Mouse (Mus musculus) megakaryocyte, adult 5-6 weeks (primary cell): ENCODE measurements around the gene Ssbp3. TPM values are rescaled to one million over a fixed set of nuclear protein-coding genes. Genes with fewer than 3 reads are reported as not detected.

Experiments
- ATAC-seq: 2 replicates; pipeline ENCODE4 v1.8.0; 2016; ENCODE audit warnings: mild to moderate bottlenecking, inconsistent platforms; ENCODE audit not compliant: poor library complexity, severe bottlenecking
- total RNA-seq, 2 experiments: library from RNA; stranded (forward) in 1 of 2; stranded (reverse) in 1 of 2; fragments of 153-499, 151-499 nt in 1 of 2; fragments of 221-1000, 200-1000 nt in 1 of 2; gene quantifications; 2 replicates each; pipeline versions ENCODE4 v1.2.3 to v1.2.4; 2015 to 2017

The Ssbp3 gene
- total RNA-seq (2015) (26.2 and 27.6 TPM in 2 replicates), total RNA-seq (2017) (21.6 and 23.9 TPM in 2 replicates)

DNA sequence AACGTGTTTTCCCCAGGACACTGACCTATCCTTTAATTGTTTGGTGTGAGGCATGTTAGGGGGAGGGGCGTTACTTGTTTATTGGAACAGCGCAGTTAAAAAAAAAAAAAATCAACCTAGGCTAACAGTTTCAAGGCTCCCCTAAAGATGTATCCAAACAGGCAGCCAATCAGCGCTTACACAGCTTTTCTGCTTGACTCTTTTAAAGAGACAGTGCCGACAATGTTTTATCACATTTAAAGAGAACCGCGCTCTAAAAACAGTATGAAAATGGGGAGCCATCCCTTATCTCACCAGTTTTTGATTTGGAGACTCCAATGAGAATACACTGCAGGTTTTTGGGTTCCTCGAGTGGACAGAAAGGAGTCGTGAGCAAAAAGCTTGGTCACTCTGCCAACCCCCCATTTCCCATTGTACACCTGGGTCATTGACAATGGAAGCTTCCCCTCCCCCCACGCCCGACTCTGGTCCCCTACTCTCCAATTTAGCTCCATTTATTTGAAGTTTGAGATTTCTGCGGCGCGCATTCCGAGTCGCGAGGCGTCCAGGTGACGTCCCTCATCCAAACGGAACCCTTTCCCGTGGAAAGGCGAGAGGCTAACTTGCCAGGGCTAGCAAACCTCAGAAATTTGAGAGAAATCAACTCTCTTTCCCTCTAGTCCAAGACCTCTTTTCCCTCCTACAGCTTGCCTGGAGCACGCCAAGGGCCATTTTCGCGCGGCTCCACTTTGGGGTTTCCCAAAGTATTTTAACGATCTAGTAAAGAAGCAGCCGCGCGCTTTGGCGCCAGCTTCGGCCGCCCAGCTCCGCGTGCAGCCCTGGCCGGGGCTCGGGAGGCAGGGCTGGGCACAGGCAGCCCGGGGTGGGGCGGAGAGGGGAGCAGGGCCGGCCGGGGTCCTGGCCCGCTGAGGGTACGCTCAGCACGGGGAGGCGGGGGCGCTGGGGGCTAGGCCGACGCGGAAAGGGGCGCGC is at the start of gene Ssbp3:
TSS of gene Ssbp3 (plus strand) at position 501 of the 972 bp plus-strand sequence.
- peak; percentile 50 for ATAC-seq

DNA sequence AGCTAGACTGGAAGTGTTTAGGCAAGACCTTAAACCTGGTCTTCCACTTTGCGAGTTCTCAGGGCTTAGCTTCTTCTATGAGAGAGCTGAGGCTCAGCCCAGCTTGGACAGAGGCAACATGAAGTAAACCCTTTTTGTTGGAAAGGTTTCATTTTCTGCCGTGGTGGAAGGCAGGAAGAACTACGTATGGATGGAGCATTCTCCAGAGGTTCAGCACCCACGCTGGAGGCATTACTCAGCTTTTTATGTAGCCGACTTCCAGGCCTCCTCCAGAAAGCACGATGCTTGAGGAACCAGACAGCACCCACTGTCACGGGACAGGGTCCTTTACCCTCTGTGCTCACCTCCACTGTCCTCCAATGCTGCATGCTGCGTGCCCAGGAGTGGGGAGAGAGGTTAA is 48.6 kb upstream of the Ssbp3 start:
- ATAC-seq, result no peak

DNA sequence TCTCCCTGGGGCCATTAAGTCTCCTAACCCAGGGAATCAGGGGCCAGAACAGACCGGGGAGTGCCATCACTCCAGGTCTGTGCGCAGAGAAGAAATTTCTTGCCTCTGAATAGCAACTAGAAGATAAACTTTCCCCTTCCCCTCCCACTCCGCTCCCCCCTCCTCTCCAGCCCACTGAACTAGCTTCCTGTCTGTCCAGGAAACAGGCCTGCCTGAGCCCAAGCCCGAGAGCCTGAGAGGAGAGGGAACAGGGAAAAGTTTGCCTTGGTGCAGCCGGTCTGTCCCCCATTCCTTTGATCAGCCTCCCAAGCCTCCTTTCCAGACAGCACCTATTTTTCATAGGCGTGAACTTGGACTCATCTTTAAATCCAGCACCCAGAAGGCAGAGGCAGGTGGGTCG is 48.2 kb upstream of the Ssbp3 start:
- ATAC-seq, result no peak

DNA sequence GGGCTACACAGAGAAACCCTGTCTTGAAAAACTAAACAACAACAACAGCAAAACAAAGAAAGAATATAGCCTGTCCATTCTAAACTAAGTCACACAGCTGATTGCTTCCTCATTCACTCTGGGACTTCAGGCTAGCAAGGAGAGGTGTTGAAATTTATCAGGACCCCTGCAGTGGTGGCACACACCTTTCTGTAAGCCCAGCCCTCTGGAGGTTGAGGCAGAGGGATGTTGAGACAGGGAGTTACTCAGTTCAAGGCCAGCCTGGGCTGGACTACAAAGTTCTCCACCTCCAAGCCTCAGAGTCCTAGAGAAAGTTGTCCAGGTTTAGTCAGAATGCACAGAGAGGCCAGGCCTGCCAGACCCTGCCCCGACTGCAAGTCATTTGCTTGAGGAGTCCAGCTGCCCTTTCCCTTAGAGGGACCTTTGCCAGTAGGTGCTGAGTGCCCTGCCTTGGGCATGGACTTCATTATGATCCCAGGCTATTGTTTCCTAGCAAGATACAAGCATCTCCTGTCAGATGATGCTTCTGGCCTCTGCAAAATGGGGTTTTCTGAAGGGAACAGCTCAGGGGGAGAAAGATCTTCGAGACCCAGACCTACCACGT is 47.6 kb upstream of the Ssbp3 start:
- no peak for ATAC-seq

DNA sequence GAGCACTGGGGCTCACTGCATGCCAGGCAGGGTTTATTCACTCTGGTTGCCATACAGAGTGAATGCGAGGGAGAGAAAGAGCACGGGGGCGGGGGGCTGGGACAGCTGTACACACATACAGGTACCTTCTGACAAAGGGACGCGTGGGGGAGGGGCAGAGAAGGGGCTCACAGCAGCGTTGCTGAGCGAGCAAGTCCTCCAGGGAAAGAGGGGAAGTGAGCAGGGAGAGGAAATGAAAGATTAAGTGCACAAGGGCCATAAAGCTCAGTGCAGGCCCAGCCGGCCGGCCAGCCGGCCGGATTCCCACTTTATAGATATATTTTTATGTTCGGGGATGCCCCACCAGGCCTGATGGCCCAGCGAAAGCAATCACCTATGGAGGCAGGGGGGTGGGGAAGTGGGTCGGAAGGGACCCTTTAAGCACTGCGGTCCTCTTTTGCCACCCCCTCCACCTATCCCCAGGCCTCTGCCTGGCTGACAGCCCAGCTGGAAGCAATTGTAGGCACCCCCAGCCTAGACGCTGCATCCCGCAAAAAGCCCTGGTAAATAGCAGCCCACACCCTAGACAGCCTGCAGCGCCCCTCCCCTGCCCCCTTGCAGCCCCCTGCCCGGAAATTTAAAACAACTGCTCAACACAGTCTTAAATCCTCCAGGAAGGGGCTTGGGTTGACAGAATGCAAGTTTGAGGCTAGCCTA is 44.9 kb upstream of the Ssbp3 start:
- peak; percentile 36 for ATAC-seq

DNA sequence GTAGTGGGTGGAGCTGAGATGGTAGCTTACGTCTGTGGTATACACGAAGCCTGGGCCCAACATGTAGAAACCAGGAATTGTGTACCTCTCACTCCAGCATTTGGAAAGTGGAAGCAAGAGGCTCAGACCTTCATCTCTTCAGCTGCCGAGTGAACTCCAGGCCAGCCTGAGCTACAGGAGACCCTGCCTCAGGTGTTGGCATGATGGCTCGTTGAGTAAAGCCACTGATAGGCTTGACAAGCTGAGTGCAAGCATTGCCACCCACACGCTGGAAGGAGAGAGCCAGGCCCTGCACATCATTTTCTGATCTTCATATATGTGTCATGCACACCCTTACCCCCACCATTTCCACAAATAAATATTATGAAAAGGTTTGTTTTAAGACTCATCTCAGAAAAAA is 44.1 kb upstream of the Ssbp3 start:
- ATAC-seq, result no peak

DNA sequence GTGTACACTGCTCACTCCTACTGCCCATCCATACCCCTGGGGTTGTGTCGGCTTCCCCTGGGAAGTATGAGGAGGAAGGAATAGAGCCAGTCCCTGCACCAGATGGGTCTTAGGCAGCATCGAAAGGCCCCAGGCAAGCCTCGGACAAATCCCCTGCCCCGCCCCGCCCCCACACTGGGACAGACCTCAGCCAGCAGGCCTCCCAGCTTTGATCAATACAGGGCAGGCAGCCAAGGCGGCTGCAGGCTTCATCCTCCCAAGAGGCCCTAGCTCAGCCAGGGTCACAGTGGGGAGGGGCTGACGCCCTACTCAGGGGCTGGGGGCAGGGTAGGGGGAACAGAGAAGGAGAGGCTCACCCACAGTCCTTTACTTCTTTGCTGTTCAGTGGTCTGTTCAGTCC is 43.7 kb upstream of the Ssbp3 start:
- no peak for ATAC-seq

DNA sequence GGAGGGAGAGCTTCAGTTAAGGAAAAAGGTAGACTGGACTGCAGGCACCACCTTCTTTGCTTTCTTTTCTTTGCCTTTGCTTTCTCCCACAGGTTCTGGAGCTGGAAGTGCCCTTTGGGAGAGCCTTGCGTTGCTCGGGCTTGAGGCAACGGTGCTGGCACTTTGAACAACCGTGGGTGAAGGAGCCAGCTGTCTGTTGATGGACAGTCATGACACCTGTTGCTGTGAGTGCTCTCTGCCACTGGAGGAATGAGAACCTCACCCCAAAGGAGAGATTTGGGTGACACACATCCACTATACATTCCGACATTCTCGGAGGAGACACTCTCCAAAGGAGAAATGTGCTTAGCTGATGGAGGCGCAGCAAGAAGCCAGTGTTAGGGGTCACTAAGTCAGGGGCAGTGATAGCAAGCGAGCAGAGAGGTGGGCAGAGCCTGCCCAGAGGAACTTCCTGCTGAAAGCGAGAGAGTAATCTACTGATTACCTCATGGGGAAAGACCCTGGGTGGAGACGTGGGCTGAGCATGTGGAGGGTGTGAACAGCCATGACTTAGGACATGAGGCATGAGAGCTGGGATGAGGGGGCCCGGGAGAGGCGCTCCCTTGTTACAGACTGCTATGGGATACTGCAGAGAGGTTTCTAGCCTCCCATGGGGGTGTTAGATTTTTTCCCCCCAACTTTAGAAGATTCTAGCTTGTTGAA is 41.6 kb upstream of the Ssbp3 start:
- ATAC-seq, result peak; percentile 19; the same call in 1 of the 2 replicates

DNA sequence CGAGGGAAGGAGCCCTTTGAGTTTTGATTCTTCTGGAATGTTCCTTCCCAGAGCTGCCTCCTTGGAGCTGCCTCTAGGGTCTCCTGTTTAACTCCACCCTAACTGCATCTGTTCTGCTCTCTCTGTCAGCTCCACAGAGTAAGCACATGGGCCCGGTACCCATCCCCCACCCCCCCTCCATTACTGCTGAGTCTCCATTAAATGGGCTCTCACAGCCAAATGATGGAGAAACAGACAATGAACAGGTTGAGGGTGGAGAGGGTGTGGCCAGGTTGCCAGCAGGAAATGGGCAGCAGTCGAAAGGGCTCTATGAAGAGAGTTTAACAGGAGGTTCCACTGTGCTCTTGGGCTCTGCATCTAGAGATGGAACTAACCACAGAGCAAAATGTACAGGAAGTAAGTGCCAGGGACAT is 41.0 kb upstream of the Ssbp3 start:
- ATAC-seq, result peak; percentile 33; the same call in 1 of the 2 replicates

DNA sequence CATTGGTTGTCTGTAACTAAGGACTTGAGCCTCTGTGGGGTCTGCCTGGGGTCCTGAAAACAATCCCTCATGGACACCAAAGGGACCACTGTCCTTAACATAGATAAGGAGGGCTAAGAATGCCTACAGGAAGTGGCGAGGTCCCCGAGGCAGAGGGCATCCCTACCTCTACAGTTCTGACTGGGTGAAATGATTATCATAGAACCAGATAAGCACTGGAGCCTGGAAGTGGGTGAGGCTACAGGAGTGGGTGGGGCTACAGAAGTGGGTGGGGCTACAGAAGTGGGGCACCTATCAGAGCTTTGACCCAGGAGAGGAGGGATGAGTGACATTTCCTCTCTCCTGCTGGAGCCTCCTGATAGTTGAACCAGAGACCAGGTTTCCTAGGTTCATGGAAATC is 39.9 kb upstream of the Ssbp3 start:
- peak; percentile 40; the same call in 1 of the 2 replicates for ATAC-seq

DNA sequence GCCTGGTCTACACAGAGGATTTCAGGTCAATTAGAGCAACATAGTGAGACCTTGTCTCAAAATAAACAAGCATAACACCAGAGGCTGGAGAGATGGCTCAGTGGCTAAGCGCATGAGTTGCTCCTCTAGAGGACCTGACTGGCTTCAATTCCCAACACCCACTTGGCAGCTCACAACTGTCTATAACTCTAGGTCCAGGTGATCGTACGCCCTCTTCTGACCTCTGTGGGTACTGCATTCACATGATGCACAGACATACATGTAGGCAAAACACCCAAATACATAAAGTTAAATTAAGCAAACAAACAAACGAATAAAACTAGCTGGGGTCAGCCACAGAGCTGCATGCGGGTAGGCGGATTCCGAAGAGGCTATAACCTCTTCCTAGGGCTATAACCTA is 36.0 kb upstream of the Ssbp3 start:
- ATAC-seq, result no peak

DNA sequence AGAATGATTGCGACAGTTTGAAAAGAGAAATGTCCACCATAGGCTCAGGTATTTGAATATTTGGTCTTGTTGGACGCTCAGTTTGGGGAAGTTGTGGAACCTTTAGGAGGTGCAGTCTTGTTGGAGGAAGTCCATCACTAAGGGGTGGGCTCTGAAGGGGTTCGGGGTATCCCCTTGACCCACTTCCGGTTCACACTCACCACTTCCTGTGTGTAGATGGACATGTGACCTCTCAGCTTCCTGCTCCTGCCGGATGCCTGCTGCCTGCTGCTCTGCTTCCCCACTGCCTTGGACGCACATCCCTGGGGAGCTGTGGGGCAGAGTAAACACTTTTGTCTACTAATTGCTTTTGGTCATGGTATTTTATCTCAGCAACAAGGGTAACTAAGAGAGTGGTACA is 29.4 kb upstream of the Ssbp3 start:
- ATAC-seq, result peak; percentile 82

DNA sequence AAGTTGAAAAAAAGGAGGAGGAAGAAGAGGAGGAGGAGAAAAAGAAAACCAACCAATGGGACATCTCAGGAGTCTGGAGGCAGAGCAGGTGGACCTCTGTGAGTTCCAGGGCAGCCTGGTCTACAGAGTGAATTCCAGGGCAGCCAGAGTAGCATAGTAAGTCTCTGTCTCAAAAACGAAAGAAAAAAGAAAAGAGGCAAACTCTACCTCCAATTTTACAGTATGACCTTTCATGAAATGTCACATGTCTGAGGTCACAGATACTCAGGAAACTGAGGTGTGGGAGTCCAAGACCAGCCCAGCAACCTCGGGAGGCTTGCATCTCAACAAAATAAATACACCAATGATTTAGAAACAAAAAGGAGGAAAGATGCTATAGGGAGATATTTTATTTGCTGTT is 27.4 kb upstream of the Ssbp3 start:
- ATAC-seq, result no peak

DNA sequence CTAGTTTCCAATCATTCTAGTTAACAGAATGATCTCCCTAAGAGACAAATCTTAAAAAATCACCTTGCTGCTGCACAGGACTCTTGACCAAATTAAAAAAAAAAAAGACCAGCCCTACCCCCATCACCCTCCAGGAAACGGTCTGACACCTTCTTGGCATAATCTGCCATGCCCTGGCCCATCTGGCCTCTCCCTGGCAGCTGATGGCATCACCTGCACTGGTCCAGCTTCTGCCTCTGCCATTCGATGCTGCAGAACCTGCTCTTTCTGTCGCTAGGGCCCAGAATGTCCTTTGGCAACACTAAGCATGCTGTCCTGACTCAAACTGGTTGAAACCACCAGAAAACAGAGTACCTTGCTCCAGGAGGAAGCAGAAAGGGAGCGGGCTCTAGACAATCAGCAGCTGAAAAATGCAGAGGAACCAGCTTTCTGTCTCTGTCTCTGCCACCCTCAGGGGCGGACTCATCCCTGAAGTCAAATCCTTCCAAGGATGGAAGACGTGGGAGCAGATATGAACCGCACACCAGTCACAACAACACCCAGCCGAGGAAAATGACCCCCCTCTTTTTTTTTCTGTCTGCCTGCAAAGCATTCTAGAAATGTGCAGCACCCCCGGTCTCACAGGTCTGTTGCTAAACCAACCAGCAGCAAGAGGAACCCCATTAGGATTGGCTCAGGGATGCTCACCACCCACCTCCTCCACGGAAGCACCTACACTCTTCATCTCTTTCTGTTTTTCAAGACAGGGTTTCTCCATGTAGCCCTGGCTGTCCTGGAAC is 24.0 kb upstream of the Ssbp3 start:
- ATAC-seq, result no peak

DNA sequence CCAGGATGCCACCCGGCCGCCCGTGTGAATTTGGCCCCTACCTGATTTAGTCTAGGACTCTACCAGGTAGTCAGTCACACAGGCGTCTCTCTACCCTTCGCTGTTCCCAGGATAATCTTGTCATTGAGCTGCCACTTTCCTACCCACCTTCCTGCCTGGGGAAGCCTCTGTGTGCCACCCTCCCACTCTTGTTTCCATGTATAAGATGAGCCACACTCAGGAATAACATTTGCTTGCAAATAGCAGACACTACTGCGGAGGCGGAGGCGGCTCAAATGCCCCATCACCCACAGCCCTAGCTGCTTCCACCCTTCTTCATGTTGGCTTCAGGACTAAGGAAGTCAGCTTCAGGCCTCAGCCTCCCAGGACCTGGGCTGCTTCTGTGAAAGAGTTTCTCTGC is 14.4 kb upstream of the Ssbp3 start:
- ATAC-seq, result no peak

DNA sequence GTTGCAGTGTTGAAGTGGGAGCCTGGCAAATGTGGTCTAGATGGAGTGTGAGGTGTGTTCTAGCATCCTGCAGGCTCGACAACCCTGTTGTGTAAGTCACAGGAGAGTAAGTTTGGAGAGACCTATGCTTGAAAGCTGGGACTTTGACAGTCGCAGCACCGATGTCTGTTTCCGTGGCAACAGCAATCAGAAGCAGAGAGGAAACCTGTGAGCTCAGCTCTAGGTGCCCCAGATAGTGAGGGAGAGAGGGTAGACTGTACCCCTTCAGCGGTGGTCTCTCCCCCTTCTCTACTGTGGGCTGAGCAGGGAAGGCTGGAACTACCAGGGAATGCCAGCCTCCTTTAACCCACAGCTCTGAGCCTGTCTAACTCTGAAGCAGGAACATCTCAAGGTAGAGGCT is 11.6 kb upstream of the Ssbp3 start:
- ATAC-seq, result no peak

DNA sequence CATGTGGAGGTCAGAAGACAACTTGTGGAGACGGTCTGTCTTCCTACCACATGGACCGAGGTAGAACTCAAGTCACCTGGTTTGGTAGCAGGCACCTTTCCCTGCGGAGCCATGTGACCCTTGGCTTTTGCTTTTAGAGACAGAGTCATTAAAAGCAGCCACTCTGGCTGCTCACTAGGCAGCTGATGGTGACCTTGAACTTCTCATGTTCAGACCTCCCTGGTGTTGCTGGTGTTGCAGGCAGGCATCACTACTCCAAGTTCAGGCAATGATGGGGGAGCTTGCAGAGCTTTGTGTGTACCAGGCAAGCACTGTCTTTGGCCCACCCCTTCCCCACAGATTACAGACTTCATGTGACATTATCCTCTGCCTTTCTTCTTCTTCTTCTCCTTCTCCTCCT is 11.0 kb upstream of the Ssbp3 start:
- ATAC-seq, result no peak

DNA sequence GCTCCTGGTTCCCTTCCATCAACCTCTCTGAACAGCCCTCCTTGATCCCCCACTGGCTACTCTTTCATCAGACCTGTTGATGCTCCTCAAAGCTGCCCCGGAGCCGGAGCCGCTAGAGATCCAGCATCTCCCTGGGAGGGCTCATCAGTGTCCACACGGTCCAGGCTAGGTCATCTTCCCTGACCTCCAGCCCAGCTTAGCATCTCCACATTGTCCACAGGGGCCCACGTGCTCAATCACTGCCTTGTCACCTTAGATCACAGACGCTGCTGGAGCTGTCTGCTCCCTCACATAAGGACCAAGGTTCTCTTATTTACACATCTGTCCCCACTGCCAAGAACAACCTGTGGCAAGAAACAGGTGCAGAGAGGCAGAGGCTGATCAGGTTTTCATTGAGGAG is 9.8 kb upstream of the Ssbp3 start:
- ATAC-seq, result no peak

DNA sequence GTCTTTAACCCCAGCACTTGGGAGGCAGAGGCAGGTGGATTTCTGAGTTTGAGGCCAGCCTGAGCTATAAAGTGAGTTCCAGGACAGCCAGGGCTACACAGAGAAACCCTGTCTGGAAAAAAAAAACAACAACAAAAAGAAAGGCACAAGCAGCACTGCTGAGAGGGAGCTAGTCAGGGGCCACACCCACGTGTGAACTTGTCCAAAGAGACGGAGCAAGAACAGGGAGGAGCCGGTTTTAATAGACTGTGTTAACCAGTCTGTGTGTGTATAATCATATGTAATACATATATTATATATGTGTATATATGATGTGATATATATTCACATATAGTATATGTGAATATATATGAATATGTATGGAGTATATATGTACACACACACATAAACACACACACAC is 8.9 kb upstream of the Ssbp3 start:
- no peak for ATAC-seq

DNA sequence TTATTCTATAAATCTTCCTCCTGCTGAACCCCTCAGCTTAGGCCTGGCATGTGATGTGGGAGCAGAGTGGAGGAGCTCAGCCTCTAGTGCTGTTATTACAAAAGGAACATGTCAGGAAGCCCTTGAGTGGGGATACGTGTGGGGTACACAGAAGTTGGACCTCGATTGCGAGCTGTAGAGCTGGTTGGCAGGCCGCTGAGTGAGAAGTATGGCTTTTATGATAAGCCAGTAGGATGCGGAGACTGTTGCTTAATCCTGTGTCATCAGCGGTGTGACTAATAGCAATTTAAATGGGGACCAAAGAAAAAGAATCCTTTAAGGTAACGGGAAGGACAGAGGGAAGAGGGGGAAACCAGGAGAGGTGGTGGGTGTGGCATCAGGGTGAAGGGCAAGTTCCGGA is 8.3 kb upstream of the Ssbp3 start:
- ATAC-seq, result no peak
